Mouse (Mus musculus): ENCODE results near the gene Get4.

Get4 gene

DNA sequence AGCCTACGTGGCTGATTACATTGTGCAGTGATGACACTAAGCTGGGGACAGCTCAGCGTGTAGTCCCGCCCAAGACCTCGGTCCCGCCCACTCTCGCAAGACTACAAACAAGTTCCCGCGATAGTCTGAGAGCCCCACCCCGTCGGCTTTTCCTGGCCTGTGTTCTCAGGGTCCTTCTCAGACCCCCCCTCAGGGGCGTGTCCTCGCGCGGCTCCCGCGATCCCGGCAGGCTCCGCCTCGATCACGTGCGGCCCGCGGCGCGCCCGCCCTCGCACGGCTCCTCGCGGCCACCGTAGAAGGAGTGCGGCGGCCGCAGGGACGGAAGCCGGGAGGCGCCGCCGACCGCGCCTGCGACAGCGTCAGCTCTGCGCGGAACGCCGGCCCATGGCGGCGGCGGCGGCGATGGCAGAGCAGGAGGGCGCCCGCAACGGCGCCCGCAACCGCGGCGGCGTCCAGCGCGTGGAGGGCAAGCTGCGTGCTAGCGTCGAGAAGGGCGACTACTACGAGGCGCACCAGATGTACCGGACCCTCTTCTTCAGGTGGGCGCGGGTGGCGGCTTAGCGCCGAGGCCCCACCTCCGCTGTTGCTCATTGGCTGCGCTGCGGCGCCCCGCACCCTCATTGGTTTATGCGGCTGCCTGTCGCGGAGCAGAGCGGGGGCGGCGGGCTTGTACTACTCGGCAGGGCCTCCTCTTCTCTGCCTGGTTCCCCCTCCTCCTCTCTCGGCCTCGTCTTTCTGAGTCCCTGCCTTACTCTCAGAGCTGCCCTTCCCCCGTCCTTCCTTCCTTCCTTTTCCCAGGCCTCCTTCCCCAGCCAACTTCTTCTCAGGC lies at the start of gene Get4:
TSS of gene Get4 (plus strand) at position 244 of the 829 bp plus-strand sequence.
- DNase-seq, result peak; percentile 100

DNA sequence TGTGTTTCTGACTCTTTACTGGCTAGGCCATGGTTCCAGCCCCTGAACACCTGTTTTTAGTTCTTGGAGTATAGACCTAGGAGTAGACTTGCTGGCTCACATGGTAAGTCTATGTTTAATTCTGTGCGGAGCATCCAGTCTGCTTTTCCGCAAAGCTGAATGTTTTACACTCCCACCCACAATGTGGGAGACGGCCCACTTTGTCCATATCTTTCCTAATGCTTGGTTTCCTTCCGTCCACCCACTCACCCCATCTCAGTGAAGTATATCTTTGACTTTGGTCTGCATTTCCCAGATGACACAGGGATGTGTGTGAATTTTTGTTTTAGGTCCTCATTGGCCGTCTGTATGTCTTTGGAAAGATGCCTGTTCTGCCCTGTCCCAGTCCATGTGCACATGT lies 48.8 kb upstream of the Get4 start:
- DNase-seq, result no peak

DNA sequence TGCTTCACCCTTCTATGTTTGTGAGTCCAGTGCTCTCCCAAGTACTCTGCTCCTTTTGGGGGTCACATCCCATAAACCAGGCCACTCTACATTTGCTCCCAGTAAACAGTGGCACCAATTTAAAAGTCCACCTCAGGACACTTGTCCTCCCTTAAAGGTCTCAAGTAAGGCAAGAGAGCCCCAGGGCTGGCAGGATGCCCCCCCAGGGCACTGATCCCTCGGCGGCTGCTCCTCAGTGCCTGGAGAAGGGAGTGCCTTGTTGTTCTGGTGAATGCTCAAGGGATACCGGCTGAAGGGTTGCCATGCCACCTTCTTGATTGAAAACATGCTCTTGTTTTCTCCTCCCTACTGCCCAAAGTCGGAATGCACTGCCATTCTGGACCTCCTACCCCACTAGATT lies 46.0 kb upstream of the Get4 start:
- DNase-seq, result no peak

DNA sequence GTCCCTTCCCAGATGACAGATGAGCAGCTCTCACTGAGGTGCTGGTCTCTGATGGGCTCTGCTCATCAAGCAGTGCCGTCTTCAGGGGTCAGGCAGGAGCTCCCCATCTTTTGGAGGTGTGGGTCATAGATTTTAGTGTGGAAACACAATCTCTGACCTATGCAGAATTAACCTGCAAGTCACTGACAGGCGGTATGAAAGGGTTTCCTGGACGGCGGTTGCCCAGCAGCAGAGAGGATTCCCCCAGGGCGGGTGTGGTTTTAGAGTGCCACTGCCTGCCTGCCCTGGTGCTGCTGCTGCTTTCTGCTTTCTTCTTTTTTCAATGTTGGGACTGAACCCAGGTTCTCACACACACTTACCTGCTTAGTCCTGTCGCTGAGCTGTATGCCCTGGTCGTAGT lies 45.6 kb upstream of the Get4 start:
- no peak for DNase-seq

DNA sequence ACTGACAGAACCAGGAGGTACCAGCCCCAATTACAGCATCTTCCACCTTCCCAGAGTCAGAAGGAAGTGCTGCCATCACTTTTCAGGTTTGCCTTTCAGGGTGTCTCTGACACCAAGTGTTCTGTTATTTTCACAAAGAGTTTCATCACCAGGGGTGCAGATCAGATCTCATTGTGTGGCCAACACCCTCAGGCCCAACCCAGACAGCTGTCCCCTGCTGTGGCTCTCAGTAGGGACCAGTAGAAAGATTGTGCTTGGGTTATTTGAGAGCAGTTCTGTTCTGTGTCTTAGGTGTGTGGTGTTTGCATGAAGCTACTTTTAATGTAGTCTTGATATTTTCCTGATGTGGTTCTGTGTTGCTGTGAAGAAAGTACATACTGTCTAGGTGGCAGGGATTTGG lies 43.9 kb upstream of the Get4 start:
- DNase-seq, result no peak

DNA sequence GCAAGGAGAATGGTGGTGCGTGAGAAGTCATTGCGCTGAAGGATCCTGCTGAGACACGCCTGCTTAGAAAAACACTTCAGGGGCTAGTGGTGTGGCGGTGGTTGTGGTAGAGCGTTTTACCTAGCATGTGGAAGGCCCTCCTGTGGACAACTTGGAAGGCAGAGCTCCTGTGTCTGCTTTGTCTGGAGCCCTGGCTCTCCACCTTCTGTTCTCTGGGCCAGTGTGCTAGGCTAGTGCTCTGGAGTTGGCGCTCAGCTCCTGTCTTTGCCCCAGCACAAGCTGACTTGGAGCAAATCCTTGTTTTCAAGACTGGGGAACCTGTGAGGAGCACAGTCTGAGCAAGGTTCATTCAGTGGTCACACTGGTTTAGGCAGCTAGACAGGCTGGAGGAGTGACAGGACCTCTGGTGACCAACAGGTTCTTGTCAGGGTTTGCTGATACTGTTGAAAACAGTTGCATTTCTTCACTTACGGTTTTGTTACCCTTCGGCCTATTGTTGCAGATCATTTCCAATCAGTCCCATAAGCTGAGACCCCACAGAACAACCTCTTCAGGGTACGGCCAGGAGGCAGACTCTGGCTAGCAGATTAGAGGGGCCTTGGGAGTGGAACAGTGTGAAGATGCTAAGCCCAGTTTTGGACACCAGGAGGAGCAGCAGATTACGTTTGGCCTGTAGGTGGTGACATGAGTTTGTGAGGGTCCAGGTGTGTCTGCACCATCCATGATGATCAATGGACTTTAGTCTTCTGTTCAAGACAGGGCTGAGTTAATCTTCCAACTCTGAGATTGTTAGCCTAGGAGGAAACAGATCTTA lies 43.0 kb upstream of the Get4 start:
- DNase-seq, result no peak

DNA sequence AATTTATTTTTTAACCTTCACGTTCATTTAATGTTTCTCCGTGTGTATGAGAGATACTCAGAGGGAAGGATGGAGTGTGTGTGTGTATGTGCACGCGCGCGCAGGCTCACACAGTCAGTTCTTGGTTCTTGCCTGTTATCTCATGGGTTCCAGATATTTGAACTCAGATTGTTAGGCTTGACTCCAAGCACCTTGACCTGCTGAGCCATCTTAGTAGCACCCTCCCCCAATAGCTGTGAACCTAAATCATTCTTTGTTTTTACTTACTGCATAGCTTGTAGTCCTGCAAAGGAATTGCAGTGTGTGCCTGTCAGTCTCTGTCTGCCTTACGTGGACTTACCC lies 42.5 kb upstream of the Get4 start:
- no peak for DNase-seq

DNA sequence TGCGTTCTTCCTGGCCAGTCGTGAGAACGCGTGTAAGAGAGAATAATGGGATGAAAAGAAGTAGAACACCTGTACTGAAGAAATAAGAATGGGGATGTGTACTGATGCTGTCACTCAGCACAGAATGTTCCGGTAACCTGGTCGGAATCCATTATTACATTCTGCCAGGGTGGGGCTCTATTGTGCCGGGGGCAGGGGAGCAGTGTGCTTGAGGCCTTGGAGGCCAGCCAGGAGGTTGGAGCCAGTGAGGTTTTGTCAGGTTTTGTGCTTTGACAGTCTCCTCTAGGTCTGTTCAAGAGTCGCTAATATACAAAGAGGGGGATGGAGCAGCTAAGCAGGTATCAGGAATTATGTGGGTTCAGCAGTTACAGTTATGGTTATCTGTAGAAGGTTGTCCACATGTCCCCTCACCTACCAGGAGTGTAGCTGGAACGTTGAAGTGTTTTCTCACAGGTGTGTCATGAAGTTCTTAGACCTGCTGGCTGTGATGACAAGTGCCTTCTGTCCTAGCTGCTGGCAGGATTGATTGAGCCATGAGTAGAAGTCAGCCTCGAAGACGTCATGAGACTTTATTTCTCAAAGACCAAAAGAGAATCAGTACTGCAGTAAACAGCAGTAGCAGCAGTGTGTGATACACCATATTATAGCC lies 40.3 kb upstream of the Get4 start:
- DNase-seq, result no peak

DNA sequence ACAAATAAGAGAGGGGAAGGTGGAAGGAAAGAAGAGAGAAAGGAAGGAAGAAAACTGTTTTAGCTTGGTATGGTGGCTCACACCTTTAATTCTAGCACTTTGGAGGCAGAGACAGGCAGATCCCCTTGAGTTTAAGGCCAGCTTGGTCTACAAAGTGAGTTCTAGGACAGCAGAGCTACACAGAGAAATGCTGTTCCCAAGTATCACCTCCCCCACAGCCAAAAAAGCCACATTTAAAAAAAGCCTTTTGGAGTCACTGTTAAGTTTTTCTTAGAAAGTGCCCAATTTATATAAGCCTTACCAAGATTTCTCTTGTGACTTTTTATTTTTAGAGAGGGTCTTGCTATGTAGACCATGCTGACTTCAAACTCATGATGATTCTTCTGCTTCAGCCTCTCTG lies 37.8 kb upstream of the Get4 start:
- no peak for DNase-seq

DNA sequence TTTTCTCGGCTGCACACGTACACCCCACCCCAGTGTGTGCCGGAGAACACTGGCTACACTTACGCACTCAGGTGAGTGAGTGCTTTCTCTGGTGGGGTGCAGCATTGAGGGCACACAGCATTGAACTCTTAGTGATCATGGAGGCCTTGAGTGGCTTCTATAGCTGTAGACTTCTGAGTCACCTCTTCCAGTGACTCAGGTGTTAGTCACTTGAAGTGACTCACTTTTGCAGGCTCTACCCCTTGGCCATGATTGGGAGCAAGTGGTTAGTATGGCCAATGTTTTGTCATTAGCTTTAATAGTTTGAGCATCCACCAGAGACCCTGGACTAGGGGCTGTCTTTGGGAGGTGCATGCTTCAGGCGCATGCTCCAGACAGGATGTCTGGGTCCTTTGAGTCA lies 36.9 kb upstream of the Get4 start:
- no peak for DNase-seq

DNA sequence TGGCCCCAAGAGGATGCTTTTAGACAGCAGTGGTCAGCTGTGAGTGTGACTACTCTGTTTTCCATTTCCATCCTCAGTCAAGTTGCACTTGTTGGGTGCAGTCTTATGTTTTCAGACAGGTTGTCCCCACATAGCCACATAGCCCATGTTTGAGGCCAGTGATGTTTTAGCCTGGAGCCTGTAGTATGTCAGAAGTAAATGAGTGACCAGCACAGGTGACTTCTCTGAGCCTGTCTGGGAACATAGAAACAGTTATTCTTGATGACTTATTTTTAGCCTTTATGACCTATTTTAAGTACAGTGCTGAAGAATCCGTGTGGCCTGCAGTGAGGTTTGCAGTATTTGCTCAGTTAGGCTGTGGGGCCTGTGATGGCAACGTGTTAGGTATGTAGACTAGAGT lies 36.0 kb upstream of the Get4 start:
- no peak for DNase-seq

DNA sequence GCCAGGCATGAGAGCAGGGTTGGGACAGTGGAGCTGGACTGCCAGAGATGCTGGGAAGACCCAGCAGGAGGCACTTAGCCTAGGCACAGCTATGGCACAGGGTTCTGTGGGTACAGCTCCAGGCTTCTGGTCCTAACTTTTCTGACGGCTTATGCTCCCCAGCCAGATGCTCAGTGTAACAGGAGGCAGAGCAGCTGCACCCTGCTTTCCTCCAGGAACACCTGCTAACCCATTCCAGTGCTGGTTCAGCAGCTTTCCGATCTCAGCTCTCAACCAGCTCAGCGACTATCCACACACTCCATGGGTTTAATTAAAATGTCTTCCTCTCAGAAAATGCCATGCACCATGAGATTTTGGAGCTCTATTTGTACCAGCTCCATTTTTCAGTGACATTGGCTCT lies 35.4 kb upstream of the Get4 start:
- no peak for DNase-seq

DNA sequence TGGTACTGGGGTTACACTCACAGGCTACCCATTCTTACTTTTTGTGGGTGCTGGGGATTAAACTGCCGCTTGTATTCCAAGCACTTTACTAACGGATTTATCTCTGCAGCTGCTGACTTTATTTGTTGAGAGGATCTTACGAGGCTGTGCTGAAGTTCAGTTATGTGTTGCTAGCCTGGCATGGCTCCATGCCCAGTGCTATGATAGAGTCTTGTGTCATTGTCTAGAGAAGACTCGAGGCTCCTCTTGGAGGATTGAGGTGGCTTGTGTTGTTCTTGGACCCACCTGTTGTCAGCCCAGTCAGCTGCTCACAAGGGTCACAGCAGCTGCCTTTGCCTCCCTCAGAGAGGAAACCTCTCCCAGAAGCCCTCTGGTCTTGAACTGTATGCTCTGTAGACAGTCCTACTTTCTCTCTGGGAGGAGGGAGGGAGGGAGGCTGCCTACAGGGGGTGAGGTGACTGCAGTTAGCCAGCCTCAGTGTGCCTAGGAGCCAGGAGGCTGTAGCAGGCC lies 32.1 kb upstream of the Get4 start:
- DNase-seq, result no peak

DNA sequence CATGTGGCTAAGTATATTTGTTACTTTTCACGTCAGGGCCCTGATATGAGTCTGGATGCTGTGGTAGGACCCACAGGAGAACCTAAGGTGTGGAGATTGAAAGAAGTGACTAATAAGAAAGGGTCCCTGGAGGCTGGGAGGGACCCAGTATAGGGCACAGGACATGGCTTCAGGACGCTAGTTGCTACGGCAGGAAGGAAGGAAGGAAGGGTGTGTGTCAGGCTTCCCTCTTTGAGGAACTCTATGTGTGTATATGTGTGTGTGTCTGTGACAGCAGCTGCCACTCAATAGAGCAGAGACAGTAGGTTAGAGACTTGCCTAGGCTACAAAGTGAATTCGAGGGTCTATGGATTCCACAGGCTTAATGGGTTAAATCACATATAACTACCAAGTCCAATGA lies 31.5 kb upstream of the Get4 start:
- DNase-seq, result no peak

DNA sequence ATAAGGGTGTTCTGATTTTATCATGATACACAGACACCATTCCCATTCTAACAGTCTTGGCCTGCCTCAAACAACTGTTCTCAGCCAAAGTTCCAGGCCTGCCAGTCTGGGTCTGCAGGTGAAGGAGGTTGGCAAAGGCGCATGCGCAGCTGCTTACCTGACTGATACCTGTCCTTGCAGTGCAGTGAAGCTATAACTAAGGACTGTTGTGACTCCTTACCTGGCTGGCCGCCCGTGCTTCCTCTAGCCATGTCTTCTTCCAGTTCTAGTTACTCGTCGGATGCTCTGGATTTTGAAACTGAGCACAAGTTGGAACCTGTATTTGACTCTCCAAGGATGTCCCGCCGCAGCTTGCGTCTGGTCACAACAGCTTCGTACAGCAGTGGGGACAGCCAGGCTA lies 28.8 kb upstream of the Get4 start:
- DNase-seq, result no peak

DNA sequence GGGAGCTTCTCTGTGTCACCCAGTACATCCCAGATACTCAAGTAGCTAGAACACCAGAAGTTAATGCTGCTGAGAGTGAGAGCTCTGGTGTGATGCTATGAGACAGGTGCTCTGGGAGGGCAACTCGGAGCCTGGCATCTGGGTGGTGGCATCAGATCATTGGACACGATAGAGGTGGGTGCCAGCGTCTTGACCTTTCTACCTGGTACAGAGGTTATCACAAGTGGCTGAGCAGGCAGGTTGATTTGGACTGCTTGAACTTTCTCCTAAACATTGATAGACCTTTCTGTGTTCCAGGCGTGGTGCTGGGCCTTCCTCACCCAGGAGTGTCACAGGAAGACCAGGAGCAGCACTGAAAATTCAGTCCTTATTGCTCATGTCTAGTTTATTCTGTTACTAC lies 24.9 kb upstream of the Get4 start:
- no peak for DNase-seq

DNA sequence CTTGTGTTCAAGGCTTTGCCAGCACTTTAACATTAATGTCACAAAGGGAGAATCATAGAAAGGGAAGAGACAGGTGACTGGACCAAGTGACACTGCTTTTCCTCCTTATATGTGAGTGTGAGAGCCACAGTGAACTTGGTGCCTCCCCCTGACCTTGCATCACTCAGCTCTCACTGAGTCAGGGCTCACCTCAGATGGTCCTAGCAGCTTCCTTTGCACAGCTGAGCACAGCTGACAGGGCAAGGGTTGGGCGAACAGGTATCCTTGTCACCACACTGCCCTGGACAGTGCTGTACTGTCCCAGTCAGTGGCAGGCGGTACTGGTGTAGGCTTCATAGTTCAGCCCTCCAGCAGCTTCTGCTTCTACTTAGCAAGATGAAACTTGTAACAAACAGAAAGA lies 24.5 kb upstream of the Get4 start:
- no peak for DNase-seq

DNA sequence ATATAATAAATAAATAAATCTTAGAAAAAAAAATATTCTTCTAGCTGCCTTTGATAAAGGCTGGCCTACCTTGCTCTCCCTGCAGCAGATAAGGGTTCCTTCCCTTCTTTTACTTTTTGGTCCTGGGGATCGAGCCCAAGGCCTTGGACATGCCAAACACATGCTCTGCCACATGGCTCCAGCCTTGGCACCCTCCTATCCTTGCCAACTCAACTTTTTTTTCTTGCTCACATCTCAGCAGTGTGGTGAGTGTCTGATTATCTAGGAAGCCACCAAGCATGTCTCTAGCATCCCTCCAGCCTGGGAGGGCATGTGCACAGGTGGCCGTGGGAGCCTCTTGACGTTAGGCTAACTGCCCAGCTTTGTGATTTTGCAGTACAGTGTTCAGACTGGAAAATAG lies 23.8 kb upstream of the Get4 start:
- DNase-seq, result no peak

DNA sequence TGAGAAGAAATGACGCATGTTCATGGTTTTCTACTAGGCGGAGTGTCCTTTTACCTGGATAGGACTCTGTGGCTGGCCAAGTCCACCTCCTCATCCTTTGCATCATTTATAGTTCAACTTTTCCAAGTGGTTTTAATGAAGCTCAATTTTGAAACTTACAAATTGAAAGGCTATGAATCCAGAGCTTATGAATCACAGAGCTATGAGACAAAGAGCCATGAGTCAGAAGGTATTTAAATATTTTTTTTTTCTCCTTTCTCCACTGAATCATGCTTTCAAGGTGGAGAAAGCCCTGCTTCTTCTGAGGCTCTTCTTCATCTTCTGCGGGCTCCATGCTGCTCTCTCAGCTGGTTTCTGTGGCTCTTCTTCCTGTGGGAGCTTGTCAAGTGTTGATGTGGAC lies 22.4 kb upstream of the Get4 start:
- DNase-seq, result no peak

DNA sequence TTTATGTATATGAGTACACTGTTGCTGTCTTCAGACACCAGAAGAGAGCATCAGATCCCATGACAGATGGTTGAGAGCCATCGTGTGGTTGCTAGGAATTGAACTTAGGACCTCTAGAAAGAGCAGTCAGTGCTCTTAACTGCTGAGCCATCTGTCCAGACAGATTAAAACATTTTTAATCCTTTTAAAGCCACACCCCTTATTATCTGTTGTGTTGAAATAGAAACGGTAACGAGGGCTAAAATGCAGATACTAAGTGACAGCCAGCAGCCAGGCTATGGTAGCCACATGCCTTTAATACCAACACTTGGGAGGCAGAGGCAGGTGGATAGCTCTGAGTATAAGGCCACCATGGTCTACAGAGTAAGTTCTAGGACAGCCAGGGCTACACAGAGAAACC lies 20.0 kb upstream of the Get4 start:
- DNase-seq, result no peak

DNA sequence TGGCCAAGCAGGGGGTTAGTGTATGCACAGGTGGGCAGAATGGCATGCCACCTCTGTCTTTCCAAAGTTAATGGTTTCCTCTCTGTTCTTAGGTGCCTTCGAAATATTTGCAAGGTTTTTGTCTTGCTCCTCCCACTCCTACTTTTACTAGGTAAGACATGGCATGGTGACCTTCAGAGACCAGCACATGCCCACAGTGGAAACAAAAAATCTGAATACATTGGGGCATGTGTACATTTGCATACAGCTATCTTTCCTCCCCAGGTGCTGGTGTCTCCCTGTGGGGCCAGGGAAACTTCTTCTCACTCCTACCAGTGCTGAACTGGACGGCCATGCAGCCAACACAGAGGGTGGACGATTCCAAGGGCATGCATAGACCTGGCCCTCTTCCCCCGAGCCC lies 17.7 kb upstream of the Get4 start:
- DNase-seq, result no peak

DNA sequence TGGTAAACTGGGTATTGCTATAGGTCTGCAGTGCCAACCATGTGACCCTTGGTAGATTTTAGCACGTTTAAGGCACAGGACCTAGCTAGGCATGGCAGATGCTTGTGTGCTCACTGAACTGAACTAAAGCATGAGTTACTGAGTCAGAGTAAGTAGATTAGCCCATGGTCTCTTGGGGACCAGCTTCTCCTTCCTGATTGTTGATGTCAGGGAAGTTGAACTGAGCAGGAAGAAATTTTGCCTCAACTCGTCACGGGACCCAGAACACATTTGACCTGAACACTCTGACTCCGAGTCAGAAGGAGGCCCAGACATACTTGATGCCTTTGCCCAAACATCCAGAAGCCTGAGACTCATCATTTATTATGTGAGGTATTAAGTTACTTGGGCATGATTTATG lies 14.7 kb upstream of the Get4 start:
- no peak for DNase-seq

DNA sequence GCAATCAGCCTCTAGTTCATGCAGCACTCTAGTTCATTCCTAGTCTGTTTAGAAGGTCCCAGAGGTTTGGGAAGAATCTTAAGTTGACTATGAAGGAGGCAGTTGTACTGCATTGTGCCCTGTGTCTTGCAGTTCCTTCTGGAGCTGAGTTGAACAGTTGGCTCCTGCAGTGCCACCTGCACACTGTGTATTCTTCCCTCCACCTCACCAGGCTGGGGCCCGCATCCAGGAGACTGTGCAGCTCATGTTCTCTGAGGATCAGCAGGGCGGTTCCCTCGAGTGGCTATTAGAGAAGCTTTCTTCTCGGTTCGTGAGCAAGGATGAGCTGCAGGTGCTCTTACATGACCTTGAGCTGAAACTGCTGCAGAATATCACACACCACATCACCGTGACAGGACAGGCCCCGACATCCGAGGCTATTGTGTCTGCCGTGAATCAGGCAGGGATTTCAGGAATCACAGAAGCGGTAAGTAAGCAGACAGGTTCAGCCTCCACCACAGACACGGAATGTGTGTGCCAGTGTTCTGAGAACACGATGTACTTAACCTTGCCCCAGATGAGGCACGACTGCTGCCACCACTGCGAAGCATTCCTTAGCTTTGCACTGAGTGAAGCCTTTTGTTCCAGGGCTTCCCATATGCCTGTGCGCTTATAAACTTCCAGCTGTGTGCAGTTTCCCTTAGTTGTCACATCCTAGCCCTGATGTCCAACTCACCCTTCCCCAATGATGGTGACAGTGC lies 10.9 kb upstream of the Get4 start:
- DNase-seq, result no peak
